Mouse (Mus musculus): ENCODE measurements around the gene Mob3c. TPM values are rescaled to one million over a fixed set of nuclear protein-coding genes. Genes with fewer than 3 reads are reported as not detected.

The Mob3c gene
- polyA plus RNA-seq, 1 experiment from 2014 or later, result 13.6 TPM

DNA sequence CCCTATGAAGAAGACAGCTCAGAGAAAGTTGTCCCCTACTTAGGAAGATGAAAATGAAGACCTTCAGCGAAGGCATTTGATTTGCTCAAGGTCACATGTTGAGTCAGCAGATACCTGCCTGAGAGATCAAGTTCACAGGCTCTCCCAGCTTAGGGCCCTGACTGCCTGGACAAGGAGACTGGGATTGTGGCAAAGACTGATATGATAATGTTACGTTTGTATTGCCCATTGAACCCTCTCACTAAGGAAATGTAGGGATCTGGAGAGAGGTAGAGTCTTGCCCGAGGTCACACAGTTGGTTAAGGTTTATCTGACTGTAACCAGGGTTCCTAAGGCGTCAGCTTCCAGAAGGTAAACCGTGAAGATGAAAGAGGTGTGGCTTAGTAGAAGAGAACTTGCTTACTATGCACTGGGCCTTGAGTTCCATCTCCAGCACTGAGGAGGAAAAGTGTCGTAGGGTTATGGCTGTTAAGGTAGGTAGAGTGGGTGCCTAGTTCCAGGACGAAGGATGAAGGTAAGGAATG, 42.3 kb upstream of the Mob3c start:
- H3K9ac ChIP-seq (ENCODE audit: low read depth, low read length), result peak overlapping the region; percentile 80
- H3K27ac ChIP-seq (ENCODE audit: low read depth, low read length), result peak overlapping the region; percentile 80
- peak; percentile 44 for ATAC-seq
- H3K9me3 ChIP-seq (ENCODE audit: control insufficient read depth), result no peaks in the 10 kb centered on the region
- peak overlapping the region; percentile 72 for H3K4me2 ChIP-seq (replicated peaks; ENCODE audit: low read depth)
- no peaks in the 10 kb centered on the region; the same call in 1 of the 2 replicates for H3K4me1 ChIP-seq (replicated peaks; ENCODE audit: control insufficient read depth, insufficient read depth, low read length)
- TF ChIP-seq CTCF (IDR thresholded peaks at IDR 0.05; ENCODE audit: low read depth), result no peak
- H3K36me3 ChIP-seq (ENCODE audit: control insufficient read depth, insufficient read depth), result peaks cover 8% of the 10 kb centered on the region; the same call in 1 of the 2 replicates
- H3K27me3 ChIP-seq (replicated peaks; ENCODE audit: control insufficient read depth, insufficient read depth, low read length), result no peaks in the 10 kb centered on the region
- 33% methylated on average over 7 of the region's 7 CpGs for WGBS
- peak overlapping the region; percentile 74 for H3K4me3 ChIP-seq (ENCODE audit: low read depth, low read length)

DNA sequence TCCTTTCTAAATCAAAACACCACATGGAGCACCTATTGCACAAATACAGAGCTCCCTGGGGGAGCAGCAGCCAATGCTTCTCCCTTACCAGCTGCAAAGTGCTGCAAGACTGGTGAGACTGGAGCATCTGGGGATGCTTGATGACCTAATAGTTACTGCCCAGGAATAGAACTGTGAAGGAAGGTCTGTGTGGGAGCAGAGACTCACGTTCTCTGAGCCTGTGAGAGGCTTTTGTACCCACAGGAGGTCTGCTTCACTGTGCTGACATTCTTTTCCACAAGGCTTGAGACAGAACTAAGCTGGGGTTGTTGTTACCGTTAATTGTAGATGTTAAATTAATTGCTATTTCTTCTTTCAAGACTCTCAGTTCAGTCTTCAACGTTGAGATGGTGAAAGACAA, 37.0 kb upstream of the Mob3c start:
- Histone ChIP-seq H3K4me2 (replicated peaks; ENCODE audit: low read depth) (no peak overlapping the region), H3K4me3 (ENCODE audit: low read depth, low read length) (no peak overlapping the region), H3K27ac (ENCODE audit: low read depth, low read length) (no peak overlapping the region), H3K4me1 (replicated peaks; ENCODE audit: control insufficient read depth, insufficient read depth, low read length) (no peaks in the 10 kb centered on the region; the same call in 1 of the 2 replicates), H3K27me3 (replicated peaks; ENCODE audit: control insufficient read depth, insufficient read depth, low read length) (no peaks in the 10 kb centered on the region), H3K36me3 (ENCODE audit: control insufficient read depth, insufficient read depth) (peaks cover 29% of the 10 kb centered on the region), H3K9ac (ENCODE audit: low read depth, low read length) (no peak overlapping the region), H3K9me3 (ENCODE audit: control insufficient read depth) (no peaks in the 10 kb centered on the region)
- WGBS, result 81% methylated on average over 3 of the region's 3 CpGs
- no peak for TF ChIP-seq CTCF (IDR thresholded peaks at IDR 0.05; ENCODE audit: low read depth)
- ATAC-seq, result no peak

DNA sequence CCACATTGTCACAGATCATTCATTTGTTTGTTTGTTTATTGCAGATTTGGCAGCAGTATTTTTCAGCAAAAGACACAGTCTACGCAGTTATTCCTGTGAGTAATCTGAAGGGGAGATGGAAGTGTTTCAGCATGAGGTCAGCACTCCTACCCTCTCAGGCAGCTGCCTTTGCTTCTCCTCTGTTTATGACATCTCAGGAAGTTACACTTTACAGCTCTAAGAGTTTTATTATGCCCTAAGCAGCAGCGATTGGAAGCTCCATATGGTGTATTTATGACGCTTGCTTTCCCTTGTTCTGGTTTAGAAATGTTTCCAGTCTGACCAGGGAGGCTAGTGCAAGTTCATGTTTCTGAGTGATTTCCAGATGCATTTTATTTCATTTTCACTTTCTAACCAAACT, 32.5 kb upstream of the Mob3c start:
- TF ChIP-seq CTCF (IDR thresholded peaks at IDR 0.05; ENCODE audit: low read depth), result no peak
- Histone ChIP-seq H3K9me3 (ENCODE audit: control insufficient read depth) (no peaks in the 10 kb centered on the region), H3K4me3 (ENCODE audit: low read depth, low read length) (no peak overlapping the region), H3K4me2 (replicated peaks; ENCODE audit: low read depth) (no peak overlapping the region), H3K27me3 (replicated peaks; ENCODE audit: control insufficient read depth, insufficient read depth, low read length) (no peaks in the 10 kb centered on the region), H3K27ac (ENCODE audit: low read depth, low read length) (peak overlapping the region; percentile 5; the same call in 1 of the 2 replicates), H3K36me3 (ENCODE audit: control insufficient read depth, insufficient read depth) (peaks cover 53% of the 10 kb centered on the region), H3K4me1 (replicated peaks; ENCODE audit: control insufficient read depth, insufficient read depth, low read length) (no peaks in the 10 kb centered on the region), H3K9ac (ENCODE audit: low read depth, low read length) (no peak overlapping the region)
- peak; percentile 94 for ATAC-seq
- WGBS, result 25% methylated on average over 3 of the region's 3 CpGs

DNA sequence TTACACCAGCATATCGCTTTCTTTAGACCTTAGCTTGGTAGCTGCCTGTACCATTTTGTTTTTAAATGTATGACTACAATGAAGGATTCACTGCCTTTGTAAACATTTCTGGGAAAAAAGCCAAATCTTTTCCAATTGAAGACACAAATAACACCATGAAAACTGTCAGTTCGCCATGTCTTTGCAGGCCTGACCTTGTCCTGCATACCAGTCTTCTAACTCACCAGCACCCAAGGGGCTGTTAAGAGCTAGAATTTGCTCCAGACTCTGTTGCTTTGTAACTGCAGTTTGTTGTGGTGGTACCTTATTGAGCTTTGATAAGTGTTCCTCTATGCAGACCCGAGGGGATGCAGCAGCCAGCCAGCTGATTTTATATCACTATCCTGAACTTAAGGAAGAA, 27.9 kb upstream of the Mob3c start:
- WGBS, result 80% methylated on average over 3 of the region's 3 CpGs
- Histone ChIP-seq H3K4me2 (replicated peaks; ENCODE audit: low read depth) (no peak overlapping the region), H3K36me3 (ENCODE audit: control insufficient read depth, insufficient read depth) (peaks cover 47% of the 10 kb centered on the region), H3K27me3 (replicated peaks; ENCODE audit: control insufficient read depth, insufficient read depth, low read length) (no peaks in the 10 kb centered on the region), H3K4me1 (replicated peaks; ENCODE audit: control insufficient read depth, insufficient read depth, low read length) (no peaks in the 10 kb centered on the region), H3K4me3 (ENCODE audit: low read depth, low read length) (no peak overlapping the region), H3K9ac (ENCODE audit: low read depth, low read length) (no peak overlapping the region), H3K9me3 (ENCODE audit: control insufficient read depth) (no peaks in the 10 kb centered on the region), H3K27ac (ENCODE audit: low read depth, low read length) (no peak overlapping the region)
- TF ChIP-seq CTCF (IDR thresholded peaks at IDR 0.05; ENCODE audit: low read depth), result no peak
- no peak for ATAC-seq

DNA sequence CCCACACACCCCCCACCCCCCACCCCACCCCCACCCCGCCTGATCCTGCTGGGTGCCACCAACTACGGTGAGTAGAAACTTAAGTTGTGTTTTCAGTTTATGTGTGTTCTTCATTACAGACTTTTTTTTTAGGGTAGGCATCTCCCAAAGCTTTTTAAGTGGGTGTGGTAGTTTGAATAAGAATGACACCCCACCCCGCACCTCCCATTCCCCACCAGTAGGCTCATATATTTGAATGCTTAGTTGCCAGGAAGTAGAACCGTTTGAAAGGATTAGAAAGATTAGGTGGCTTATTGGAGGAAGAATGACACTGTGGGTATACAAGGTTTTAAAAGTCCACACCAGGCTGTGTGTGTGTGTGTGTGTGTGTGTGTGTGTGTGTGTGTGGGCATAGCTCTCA, 15.6 kb upstream of the Mob3c start:
- no peak for ATAC-seq
- Histone ChIP-seq H3K4me3 (ENCODE audit: low read depth, low read length) (no peak overlapping the region), H3K27ac (ENCODE audit: low read depth, low read length) (no peak overlapping the region), H3K27me3 (replicated peaks; ENCODE audit: control insufficient read depth, insufficient read depth, low read length) (no peaks in the 10 kb centered on the region), H3K9ac (ENCODE audit: low read depth, low read length) (no peak overlapping the region), H3K4me2 (replicated peaks; ENCODE audit: low read depth) (no peak overlapping the region), H3K9me3 (ENCODE audit: control insufficient read depth) (no peaks in the 10 kb centered on the region), H3K36me3 (ENCODE audit: control insufficient read depth, insufficient read depth) (peaks cover 25% of the 10 kb centered on the region; the same call in 1 of the 2 replicates), H3K4me1 (replicated peaks; ENCODE audit: control insufficient read depth, insufficient read depth, low read length) (no peaks in the 10 kb centered on the region)
- 83% methylated on average over 4 of the region's 4 CpGs for WGBS
- TF ChIP-seq CTCF (IDR thresholded peaks at IDR 0.05; ENCODE audit: low read depth), result no peak

DNA sequence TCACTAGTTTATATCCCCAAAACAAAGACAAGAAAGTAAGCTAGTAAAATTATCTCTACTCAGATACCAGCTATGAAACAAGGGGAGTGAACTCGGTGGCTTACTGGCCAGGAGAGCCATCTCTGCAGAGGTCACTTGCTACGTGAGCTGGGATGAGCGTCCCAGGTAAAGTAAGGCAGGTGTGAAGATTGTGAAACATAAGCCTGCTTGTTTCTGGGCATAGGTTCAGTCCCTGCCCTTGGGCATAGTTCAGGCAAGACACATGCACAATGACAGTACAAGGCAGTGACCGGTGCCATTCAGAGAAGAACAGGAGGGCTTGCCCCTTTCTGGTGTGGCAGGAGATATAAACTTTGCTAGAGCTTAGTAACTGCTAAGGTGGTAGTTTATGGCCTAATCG, 12.3 kb upstream of the Mob3c start:
- H3K27ac ChIP-seq (ENCODE audit: low read depth, low read length), result no peak overlapping the region
- no peak overlapping the region for H3K4me2 ChIP-seq (replicated peaks; ENCODE audit: low read depth)
- H3K27me3 ChIP-seq (replicated peaks; ENCODE audit: control insufficient read depth, insufficient read depth, low read length), result no peaks in the 10 kb centered on the region
- H3K9me3 ChIP-seq (ENCODE audit: control insufficient read depth), result no peaks in the 10 kb centered on the region
- no peak for ATAC-seq
- peaks cover 26% of the 10 kb centered on the region; the same call in 1 of the 2 replicates for H3K36me3 ChIP-seq (ENCODE audit: control insufficient read depth, insufficient read depth)
- H3K4me1 ChIP-seq (replicated peaks; ENCODE audit: control insufficient read depth, insufficient read depth, low read length), result no peaks in the 10 kb centered on the region
- H3K4me3 ChIP-seq (ENCODE audit: low read depth, low read length), result no peak overlapping the region
- TF ChIP-seq CTCF (IDR thresholded peaks at IDR 0.05; ENCODE audit: low read depth), result no peak
- WGBS, result 70% methylated on average over 5 of the region's 5 CpGs
- no peak overlapping the region for H3K9ac ChIP-seq (ENCODE audit: low read depth, low read length)

Data from intestine, postnatal 0 days (tissue).